Mouse (Mus musculus) adrenal gland, adult (tissue): ENCODE results near the gene Frrs1.
A peak's percentile ranks its signal among the peaks of the same experiment; 100 is the strongest.
"Not testable (repeated sequence)": the region's sequence is repeated elsewhere in the genome, so short reads cannot be mapped to it uniquely, and the experiment has no call there.

Source experiments
- DNase-seq, 2 experiments: peaks; one replicate each; pipeline ENCODE4 v3.0.0; 2022 to 2023; ENCODE audit warnings: low spot score in 1 of 2; ENCODE audit not compliant: inconsistent age in 2 of 2

Frrs1 gene

DNA sequence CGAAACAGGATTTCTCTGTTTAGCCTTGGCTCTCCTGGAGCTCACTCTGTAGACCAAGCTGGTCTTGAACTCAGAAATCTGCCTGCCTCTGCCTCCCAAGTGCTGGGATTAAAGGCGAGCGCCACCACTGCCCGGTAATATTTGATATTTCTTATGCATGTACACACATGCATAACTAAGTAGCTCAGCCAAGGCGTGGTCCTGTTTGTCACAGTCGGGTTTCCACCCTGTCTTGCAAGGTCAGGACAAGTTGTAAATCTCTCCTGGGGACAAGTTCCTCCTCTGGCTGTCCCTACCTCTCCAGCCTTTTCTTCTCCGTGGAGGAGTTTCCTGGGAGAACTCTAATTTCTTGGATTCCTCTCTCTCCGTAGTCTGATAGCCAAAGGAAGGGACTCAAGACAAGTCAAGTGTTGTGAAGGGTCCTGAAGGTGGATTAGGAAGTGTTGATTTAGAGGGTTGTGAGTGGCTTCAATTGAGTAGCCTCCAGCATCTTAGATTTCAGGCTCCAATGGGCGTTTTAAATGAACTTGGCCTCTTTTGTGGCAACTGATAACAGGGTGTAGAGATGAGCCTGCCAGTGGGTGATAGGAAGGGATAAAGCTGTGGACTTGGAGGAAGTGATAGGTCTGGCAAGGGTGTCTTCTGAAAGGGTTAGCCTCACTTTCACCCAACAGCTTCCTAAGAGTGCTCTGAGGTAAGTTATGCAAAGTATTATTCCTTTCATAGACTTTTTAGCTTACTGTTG, at the start of gene Frrs1:
Gene Frrs1 (plus strand): TSS at position 524 of the 745 bp plus-strand sequence.
- no peak for DNase-seq

DNA sequence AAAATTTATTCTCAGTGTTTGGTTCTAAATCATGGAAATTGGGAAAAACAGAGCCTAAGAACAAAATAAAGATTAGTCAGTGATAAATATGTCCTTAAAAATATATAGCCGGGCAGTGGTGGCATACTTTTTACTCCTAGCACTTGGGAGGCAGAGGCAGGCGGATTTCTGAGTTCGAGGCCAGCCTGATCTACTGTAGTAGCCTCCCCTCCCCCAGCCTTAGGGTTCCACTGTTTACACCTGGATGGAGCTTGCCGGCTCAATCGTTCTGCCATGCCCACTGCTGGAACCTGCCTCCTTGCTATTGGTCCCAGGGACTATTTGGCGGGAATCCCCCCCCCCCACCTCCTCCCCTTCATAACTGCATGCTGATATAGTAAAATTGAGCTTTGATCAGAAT, 48.9 kb upstream of the Frrs1 start:
- DNase-seq = not testable (repeated sequence)

DNA sequence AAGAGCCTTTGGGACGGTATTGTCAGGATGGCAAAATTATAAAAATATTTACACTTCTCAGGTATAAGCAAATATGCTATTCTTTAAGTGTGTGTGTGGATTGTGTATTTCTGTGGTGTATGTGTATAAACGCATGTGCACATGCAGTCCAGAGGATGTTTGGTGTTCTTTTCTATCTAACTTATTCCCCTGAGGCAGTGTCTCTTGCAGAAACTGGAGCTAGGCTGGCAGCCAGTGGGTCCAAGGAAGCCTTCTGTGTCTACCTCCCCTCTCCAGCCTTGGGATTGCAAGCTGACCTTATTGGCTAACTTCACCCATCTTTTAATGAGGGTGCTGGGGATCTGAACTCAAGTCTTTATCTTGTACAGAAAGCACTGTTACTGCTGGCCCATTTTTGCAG, 46.3 kb upstream of the Frrs1 start:
- DNase-seq = no peak

DNA sequence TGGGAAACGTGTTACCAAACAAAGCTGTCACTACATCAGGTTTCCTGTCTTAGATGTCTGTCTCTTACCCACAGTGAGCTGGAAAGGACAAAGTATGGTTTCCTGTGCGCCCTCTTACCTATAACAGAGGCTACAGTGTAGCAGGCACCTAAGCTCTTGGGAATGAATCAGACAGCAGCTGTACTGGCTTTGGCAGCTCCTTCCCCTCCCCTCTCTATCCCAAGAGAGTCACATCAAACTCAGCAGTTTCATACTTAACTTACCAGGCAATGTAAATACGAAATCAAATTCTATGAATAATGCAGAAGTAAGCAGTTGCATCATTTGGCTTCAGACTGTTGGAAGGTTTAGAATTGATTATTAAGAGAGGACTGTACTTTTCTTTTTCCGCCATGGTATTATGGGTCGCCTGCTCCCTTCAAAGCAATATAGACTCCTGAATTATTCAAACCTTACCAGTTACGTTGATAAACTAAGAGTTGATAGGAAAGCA, 43.9 kb upstream of the Frrs1 start:
- no peak for DNase-seq

DNA sequence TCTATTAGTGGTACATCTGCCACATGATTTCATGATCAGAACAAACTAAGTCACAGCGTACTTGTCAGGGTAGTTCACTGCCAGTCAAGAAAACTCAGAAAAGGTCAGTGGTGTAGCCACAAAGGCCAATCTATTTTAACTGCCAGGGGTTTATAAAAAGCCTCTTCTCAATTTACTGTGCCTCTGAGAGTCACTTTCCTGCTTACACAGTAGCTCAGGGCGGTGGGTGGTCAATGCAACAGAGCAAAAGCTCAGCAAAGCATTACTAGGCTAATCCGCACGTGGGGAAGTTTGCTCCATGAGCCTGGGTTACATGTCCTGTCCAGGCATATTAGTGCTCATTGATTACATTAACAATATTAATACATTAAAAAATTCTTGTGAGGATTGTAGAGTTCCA, 43.3 kb upstream of the Frrs1 start:
- DNase-seq = no peak

DNA sequence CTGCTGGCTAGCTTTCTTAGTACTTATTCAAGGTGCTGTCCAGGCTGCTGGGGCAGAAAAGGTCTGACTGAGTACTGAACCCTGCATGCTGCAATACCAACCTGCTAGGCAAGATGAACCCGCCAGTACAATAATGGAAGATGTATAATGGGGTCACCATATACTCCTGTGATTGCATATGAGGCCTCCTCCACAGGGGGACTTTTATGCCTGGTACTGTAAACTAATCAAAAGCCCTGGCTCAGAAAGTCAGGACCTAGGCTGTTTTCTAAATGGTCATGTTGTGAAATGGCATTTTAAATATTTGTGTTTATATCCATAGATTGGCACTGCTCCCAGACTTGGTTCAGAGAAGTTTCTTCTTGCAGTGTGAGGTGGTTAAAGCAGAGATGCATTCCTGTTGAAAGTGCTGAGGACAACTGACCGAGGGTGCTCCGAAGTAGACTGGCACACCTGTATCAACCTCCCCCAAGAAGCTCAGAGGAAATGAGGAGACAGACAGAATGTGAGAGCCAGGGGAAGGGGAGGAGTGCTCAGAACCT, 42.5 kb upstream of the Frrs1 start:
- DNase-seq = no peak

DNA sequence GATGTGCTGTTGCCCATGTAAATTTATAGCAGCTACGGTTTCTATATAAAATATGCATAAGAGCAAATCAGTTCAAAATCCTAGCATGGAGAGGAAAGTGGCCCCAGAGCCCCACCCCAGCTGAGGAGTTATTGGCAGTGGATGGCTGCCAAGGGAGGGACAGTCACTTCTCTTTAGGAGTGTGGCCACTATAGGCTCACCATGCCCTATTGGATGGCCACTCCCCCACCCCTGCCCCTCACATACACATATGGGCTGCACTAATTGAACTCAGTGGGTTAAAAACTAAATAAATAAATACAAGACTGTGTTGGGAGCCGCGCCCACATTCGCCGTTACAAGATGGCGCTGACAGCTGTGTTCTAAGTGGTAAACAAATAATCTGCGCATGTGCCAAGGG, 42.0 kb upstream of the Frrs1 start:
- no peak for DNase-seq

DNA sequence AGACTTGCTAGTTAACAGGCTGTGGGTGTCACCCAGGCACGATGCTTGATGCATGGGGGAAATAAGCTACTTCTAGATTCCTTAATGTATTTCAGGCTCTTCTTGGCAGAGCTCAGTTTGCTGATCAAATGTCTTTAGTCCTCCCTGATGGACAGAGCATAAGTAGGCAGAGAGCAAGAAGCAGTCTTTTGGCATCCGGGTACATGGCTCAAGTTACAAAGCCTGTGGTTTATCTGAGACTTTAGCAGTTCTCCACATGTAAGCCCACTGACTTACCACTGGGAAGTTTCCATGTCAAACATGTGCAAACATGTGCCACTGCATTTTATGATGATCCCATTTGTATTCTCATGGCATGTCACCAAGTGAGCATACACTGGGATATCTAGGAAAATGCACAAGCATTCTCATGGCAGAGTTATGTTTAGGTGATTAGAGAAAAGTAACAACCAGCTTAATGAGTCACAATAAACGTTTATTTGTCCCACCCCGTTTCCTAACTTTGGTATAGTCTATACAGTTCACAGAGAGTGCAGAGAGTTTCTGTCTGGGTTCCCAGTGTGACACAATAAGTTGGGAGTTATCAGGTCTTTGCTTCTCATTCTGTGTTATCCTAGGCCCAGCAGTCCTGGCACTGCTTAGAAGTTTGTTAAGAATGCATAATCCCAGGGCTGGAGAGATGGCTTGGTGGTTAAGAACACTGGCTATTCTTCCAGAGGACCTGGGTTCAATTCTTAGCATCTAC, 32.6 kb upstream of the Frrs1 start:
- no peak for DNase-seq

DNA sequence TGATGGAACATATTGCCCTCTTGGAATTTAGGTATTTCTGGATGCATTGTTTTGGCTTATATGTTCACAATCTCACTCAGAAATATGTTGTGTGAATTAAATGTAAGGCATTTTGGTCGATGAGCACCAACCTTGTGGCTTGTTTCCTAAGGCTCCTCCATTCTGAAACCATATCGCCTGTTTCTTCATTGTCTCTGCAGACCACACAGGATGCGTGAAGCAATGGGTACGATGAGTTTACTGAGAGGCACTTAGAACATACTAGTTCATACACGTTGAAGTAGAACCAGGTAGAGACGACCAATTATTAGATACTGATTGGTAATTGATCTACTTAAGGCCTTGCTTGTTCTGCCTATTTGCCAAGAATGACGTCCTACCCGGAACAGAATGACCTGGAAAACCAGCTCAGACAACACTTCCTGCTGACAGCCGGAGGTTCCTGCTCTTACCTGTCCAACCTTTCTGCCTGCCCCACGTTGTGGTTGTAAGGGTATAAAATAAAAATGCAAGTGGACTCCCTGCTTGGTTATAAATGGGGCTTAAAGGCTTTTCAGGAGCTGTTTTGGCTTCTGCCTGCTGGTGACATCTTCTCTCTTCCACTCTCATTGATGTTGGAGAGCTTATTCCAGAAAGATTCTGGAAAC, 29.9 kb upstream of the Frrs1 start:
- DNase-seq = no peak

DNA sequence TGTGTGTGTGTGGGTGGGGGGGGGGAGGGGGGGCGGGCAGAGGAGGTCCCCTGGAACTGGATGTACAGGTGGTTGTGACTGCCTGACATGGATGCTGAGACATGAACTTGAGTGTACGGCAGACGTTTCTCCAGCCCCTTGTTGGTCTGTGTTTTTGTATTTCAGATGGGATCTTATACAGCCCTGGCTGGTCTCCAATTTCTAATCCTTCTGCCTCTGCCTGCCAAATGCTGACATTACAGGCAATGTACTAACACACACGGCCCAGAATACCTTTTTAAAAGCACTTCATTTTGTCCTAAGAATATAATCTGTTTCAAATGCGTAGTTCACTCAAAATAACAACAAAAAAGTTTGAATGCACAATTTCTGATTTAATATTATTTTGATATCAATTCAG, 27.9 kb upstream of the Frrs1 start:
- no peak for DNase-seq

DNA sequence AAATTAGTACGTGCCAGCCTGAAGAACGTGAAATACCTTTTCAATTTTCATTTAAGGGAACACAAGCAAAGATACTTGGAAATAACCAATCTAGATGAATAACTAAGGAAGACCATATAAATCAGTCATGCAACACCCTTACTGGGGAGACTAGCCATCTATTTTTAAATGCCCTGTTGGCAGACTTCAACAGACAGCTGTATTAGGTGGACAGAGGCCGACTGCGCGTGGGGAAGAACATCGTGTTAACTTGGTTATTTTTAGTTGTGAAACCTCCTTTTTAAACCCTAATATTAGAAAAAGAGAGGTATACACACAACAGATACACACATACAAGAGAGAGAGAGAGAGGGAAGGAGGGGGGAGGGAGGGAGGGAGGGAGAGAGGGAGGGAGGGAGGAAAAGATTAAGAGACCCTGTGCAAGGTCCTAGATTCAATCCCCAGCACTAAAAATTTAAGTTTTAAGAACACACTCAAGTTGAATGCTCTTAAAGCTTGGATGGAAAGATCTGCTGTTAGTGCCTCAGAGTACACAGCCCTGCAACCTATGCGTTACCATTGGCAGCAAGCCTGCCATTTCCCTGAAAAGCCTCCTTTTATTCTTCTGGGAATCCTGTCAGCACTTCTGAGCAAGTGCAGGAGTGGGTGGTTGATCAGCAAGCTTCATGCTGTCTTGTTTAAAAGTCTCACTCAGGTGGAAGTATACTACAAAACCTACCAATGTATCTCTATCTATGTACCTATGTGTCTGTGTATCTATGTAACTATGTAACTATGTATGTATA, 26.5 kb upstream of the Frrs1 start:
- no peak for DNase-seq

DNA sequence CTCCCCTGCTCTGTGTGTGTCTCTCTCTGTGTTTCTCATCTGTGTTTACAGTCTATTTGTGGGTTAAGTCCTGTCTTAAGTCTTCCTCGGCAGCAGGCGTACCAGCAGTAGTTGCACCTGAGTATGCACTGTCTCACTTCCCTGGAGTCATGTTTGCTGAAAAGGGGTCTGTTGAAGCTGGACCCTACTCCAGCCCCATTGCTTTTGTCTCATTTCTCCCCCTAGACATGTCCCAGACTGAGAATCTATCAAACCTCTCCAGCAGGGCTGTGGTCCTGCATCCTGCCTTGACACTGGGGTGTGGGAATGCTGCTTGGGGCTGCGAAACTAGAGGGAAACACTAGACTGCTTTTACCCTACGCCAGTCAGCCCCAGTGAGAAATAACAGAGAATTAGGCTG, 25.8 kb upstream of the Frrs1 start:
- no peak for DNase-seq

DNA sequence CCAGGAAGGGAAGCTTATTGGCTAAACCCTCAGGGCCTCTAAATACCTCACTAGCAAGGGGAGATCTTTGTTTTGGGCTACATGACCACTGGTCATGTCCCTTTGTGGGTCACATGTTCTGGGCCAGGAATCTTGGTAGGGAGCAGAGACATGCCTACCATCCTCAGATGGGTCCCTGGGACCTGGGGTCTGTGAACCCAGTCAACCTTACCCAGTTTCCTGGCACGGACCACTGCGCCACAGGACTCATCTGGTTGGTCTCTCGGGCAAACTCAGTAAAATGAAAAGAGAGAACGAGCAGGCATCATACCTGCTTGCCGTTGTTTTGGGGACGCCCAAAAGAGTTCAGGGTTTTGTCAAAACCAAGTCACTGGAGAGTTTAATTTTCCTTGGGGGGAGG, 25.0 kb upstream of the Frrs1 start:
- no peak for DNase-seq

DNA sequence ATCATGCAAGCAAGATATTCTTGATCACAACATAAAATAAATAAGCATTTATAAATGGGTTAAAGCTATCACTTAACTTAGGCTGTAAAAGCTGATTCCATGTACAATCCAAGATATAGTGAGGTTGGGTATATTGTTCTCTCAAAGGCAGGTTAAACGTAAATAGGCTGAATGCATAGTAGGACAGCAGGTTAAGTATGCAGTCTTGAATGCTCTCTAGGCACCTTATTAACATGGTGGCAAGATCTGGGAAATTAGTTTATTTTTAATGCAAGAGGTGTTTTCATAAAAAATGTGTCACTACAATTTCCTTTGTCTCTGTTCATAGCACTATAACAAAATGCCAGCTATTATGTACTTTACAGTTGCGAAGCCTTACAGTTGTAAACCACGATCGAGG, 23.9 kb upstream of the Frrs1 start:
- DNase-seq = no peak

DNA sequence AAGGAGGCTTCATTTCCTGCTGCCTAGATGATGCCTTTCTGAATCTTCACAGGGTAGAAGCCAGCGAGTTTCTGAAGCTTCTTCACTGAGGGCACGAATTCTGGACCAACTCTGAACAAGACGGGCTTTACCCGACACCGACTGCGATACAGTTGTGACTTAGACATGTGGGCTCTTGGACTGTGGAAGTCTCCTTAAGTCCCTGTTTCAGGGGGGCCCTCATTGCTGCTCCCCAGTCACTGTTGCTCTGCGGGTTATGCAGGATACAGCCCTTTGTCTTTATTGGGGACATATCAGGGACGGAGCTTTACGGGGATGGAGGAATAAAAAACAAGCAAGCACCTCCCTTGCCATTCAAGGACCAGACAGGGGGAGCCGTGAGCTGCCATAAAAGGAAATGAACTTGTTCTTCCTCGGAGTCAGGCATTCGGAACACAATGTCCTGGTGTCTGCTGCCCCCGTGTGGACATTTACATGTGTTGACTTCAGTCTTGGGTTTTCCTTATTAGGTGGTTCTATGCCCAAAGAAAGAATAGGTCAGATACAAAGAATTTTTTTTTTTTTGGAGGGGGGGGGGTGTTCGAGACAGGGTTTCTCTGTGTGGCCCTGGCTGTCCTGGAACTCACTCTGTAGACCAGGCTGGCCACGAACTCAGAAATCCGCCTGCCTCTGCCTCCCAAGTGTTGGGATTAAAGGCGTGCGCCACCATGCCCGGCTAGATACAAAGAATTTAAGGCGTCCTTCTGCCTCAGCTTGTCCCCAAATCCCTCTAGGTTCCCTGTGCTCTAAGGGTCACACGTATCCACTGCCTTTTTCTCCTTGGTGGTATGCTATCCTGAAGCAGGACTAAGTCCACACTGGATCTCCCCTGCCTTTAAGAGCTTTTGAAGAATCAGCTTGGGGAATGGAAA, 23.2 kb upstream of the Frrs1 start:
- peak; percentile 85 to 96 for DNase-seq

DNA sequence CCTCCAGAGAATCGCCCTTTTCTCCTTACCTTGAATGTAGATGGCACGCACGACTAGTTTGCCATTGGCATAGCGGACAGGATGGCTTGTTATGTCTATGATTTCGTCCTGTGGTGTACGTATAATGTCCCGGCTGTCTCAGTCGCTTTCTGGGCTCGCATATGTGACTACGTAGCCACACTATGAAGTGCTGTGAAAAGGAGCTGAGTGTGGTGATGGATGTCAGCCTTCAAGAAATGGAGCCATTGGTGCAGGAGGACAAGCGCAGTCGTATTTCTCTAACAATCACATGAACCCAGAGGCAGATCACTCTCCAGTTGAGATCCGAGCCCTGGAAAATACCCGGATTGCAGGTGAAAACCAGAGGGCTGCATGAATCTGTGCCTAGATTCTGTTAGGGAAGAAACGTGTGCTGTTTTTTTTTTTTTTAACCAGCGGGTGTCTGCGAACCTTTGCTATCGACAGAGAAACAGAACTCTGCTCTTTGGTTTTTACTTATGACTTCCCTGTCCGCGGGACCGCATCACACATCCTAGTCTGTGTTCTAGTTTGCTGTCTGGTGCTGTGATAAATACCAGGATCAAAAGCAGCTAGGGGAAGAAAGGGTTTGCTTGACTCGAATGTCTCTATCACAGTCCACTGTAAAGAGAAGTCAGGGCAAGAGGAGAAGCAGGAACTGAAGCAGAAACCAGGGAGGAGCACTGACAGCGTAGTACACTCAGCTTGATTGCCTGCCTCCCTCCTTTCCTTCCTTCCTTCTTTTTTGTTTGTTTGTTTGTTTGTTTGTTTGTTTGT, 22.4 kb upstream of the Frrs1 start:
- DNase-seq = no peak

DNA sequence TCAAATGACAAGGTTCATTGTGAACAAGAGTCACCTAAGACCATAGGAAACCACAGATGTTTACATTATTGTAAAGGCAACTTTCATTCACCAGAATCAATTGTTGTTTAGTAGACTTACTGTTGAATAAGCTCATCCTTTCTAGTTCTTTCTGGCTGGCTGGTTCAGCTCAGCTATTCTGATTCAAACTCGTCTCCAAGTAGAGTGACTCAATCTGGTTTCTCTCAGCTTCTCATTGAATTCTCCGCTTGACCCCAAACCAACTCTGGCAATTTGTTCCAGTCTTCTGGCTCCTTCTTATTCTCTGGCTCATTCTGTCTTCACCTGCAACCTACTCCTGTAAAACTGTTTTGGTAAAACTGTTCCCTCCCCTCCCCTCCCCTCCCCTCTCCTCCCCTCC, 18.0 kb upstream of the Frrs1 start:
- no peak for DNase-seq

DNA sequence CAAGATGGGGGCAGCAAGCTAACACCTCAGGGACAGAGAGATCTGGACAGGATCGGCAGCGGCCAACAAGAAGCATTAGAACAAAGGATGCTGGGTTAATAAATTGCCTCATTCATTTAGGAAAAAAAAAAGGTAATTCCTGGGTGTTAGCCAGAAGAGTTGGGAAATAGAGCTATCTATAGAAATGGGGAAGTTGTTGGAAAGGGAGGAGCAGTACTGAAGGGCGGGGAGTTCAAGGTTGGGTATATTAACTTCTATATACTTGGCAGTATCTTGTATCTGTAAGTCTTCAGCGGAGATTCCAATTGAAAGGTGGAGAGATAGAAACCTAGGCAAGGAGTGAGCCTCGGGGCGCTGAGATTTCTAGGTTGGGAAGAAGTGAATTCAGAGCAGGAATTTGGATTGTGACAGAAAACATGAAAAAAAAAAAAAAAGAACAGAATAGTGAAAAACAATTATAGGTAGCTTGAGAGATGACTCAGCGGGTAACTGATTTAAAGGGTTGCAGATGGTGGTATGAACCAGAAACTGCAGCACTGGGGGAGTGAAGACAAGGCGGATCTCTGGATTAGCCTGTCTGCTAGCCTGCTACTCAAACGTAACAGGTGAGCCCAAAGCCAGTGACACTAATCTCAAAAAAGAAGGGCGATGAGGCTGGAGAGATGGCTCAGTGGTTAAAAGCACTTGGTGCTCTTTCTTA, 14.2 kb upstream of the Frrs1 start:
- DNase-seq = no peak

DNA sequence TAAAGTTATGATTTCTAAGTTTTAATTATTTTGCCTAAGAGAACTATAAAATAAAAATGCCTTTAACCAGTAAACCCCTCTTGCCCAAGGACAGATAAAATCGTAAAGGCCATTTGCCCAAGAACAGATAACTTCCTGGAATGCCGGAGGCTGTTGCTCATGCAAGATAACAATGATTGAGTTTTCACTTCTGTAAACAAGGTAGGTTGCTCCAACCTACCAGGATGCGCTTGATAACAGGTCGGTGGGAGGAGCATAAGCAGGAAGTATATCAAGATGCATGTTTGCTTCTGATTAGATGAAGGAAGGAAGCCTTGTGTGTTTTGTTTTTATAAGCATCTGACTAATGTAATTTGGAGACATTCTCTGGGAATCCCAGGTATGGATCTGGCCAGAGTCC, 13.2 kb upstream of the Frrs1 start:
- no peak for DNase-seq
